Mouse (Mus musculus): ENCODE measurements around the gene Pgp. TPM values are rescaled to one million over a fixed set of nuclear protein-coding genes. Genes with fewer than 3 reads are reported as not detected.
A peak's percentile ranks its signal among the peaks of the same experiment; 100 is the strongest.
"Not testable (repeated sequence)": the region's sequence is repeated elsewhere in the genome, so short reads cannot be mapped to it uniquely, and the experiment has no call there.

Gene Pgp
- 10 to 100 TPM; 66.4 to 66.7 TPM for total RNA-seq (2021)

GRCm38 (mm10) chr17:24469910-24470602 lies at the start of gene Pgp, which contains the start of gene E4f1:
Gene Pgp, plus strand, starts transcription at chr17:24470392.
Gene E4f1, minus strand, starts transcription at chr17:24470313.
- intact Hi-C loops (cut with DNase I): no loop called here
- peak; percentile 99 to 100 for DNase-seq (ENCODE audit: extremely low spot score in 1 of 2, low spot score in 2 of 2)

- intact Hi-C loops (cut with DNase I): no loop called here
- no peak for DNase-seq (ENCODE audit: extremely low spot score in 1 of 2, low spot score in 2 of 2)
Observed at GRCm38 (mm10) chr17:24423114-24423513, 47.1 kb upstream of the Pgp start.

GRCm38 (mm10) chr17:24424489-24424888 lies 45.7 kb upstream of the Pgp start:
- intact Hi-C loops (cut with DNase I): no loop called here
- no peak for DNase-seq (ENCODE audit: extremely low spot score in 1 of 2, low spot score in 2 of 2)

- intact Hi-C loops (cut with DNase I): not testable (repeated sequence)
Observed at GRCm38 (mm10) chr17:24425326-24425725, 44.9 kb upstream of the Pgp start.

GRCm38 (mm10) chr17:24425905-24426304 lies 44.3 kb upstream of the Pgp start:
- intact Hi-C loops (cut with DNase I): no loop called here
- DNase-seq (ENCODE audit: extremely low spot score in 1 of 2, low spot score in 2 of 2): no peak

More at GRCm38 (mm10) chr17:24425326-24425725, 44.9 kb upstream of the Pgp start:
- not testable (repeated sequence) for DNase-seq (ENCODE audit: extremely low spot score in 1 of 2, low spot score in 2 of 2)

GRCm38 (mm10) chr17:24426471-24427169 lies 43.6 kb upstream of the Pgp start, which contains the start of gene Eci1:
Gene Eci1, plus strand, starts transcription at chr17:24426641.
- peak; percentile 87 to 96 for DNase-seq (ENCODE audit: extremely low spot score in 1 of 2, low spot score in 2 of 2)
- intact Hi-C loops (cut with DNase I): no loop called here

- DNase-seq (ENCODE audit: extremely low spot score in 1 of 2, low spot score in 2 of 2): no peak
- intact Hi-C loops (cut with DNase I): no loop called here
Observed at GRCm38 (mm10) chr17:24427170-24427557, 43.0 kb upstream of the Pgp start.

- intact Hi-C loops (cut with DNase I): no loop called here
- no peak for DNase-seq (ENCODE audit: extremely low spot score in 1 of 2, low spot score in 2 of 2)
Observed at GRCm38 (mm10) chr17:24429201-24429983, 40.8 kb upstream of the Pgp start.

GRCm38 (mm10) chr17:24437016-24437415 lies 33.2 kb upstream of the Pgp start:
- intact Hi-C loops (cut with DNase I): no loop called here

GRCm38 (mm10) chr17:24440377-24440776 lies 29.8 kb upstream of the Pgp start:
- intact Hi-C loops (cut with DNase I): no loop called here
- no peak for DNase-seq (ENCODE audit: extremely low spot score in 1 of 2, low spot score in 2 of 2)

More at GRCm38 (mm10) chr17:24437016-24437415, 33.2 kb upstream of the Pgp start:
- peak in 1 of 2 experiments; percentile 53 for DNase-seq (ENCODE audit: extremely low spot score in 1 of 2, low spot score in 2 of 2)

GRCm38 (mm10) chr17:24441148-24441547 lies 29.0 kb upstream of the Pgp start:
- DNase-seq (ENCODE audit: extremely low spot score in 1 of 2, low spot score in 2 of 2): peak in 1 of 2 experiments; percentile 24
- intact Hi-C loops (cut with DNase I): no loop called here

GRCm38 (mm10) chr17:24442107-24442506 lies 28.1 kb upstream of the Pgp start:
- intact Hi-C loops (cut with DNase I): no loop called here
- no peak for DNase-seq (ENCODE audit: extremely low spot score in 1 of 2, low spot score in 2 of 2)

- DNase-seq (ENCODE audit: extremely low spot score in 1 of 2, low spot score in 2 of 2): peak in 1 of 2 experiments; percentile 26
- intact Hi-C loops (cut with DNase I): no loop called here
Observed at GRCm38 (mm10) chr17:24442632-24443155, 27.5 kb upstream of the Pgp start, which contains the start of gene Dnase1l2. Gene Dnase1l2, minus strand, starts transcription at chr17:24443105.

GRCm38 (mm10) chr17:24443409-24443808 lies 26.8 kb upstream of the Pgp start:
- no peak for DNase-seq (ENCODE audit: extremely low spot score in 1 of 2, low spot score in 2 of 2)
- intact Hi-C loops (cut with DNase I): no loop called here

- DNase-seq (ENCODE audit: extremely low spot score in 1 of 2, low spot score in 2 of 2): no peak
- intact Hi-C loops (cut with DNase I): no loop called here
Observed at GRCm38 (mm10) chr17:24446590-24446989, 23.6 kb upstream of the Pgp start.

GRCm38 (mm10) chr17:24449507-24449906 lies 20.7 kb upstream of the Pgp start:
- intact Hi-C loops (cut with DNase I): no loop called here
- DNase-seq (ENCODE audit: extremely low spot score in 1 of 2, low spot score in 2 of 2): no peak

GRCm38 (mm10) chr17:24451220-24451619 lies 19.0 kb upstream of the Pgp start:
- no peak for DNase-seq (ENCODE audit: extremely low spot score in 1 of 2, low spot score in 2 of 2)
- intact Hi-C loops (cut with DNase I): no loop called here

- DNase-seq (ENCODE audit: extremely low spot score in 1 of 2, low spot score in 2 of 2): no peak
- intact Hi-C loops (cut with DNase I): no loop called here
Observed at GRCm38 (mm10) chr17:24453372-24453771, 16.8 kb upstream of the Pgp start.

- DNase-seq (ENCODE audit: extremely low spot score in 1 of 2, low spot score in 2 of 2): no peak
- intact Hi-C loops (cut with DNase I): no loop called here
Observed at GRCm38 (mm10) chr17:24454218-24454755, 15.9 kb upstream of the Pgp start.
